Mouse (Mus musculus) embryo, embryonic 11.5 days (tissue): ENCODE measurements around the gene Pxt1.
A peak's percentile ranks its signal among the peaks of the same experiment; 100 is the strongest.

Source experiments
- DNase-seq: peaks from one replicate; pipeline ENCODE4 v3.0.0-alpha.2; 2012; ENCODE audit warnings: low read depth, low spot score

Pxt1 gene

DNA sequence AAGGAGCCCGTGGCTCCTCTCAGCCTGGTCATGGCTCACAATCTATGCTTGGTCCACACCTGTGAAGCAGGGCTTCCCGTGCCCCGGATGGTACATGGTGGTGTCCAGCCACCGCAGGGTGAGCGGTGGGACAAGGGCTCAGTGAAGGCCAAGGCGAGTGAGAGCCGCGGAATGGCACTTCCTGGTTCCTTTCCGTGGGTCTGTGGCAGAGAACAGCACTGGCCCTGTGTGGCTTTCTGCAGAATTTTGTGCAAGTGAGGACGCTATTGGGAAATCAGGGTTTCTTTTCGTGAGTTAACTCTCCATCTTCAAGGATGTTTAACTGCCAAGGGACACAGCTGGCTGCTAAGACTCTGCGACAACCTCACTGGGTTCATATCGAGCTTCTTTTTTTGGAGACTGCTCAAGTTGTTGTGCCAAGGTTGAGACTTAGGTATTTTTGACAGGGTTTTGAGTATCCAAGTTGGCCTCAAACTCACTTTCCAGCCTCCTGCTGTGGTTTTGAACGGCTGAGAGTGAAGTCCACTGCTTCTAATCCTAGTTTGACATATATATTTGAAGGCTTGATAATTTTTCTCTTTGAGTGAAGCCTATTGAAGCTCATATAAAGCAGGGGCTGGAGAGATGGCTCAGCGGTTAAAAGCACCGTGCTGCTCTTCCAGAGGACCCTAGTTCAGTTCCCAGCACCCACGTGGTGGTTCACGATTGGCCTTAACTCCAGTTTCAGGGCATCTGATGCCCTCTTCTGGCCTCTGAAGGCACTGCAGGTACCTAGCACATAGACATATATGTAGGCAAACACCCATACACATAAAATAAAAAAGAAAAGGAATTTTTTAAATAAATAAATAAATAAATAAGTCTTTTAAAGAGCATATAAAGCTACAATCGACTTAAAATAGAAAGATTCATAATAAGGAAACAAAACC, 3.6 kb upstream of the Pxt1 start:
- no peak for DNase-seq

DNA sequence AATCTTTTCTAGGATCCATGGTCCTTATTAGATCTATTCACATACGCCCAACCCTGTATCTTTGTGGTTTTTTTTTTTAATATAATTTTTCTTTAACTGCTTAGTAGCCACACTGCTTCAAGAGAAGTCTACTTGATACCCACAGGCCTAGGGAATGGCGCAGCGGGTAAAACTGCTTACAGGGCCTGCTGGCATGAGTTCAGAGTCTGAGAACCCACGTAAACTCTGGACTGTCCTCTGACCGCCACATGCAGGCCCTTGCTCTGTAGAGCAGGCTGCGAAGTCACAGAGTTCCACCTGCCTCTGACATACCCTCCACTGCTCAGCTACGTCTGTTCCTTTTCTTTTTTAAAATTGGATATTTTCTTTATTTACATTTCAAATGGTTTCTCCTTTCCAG, 841 bp upstream of the Pxt1 start:
- DNase-seq = no peak

DNA sequence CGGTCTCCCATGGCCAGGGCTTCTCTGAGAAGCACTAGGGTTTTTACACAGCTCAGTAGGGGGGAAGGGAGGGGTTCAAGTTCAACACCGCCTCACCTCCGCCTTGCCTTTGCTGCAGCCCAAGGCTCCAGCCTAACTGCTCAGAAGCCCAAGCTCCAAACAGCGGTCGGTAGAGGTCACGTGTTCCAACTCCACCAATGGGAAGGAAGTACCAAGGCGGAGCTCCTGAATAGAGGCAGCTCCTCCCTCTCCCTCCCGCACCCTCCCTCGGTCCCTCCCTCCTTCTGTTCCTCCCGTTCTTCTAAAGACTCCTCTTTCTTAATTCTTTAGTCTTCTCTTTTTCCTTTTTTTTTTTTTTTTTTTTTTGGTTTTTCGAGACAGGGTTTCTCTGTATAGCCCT, 1.5 kb downstream of the Pxt1 start:
- DNase-seq = no peak

DNA sequence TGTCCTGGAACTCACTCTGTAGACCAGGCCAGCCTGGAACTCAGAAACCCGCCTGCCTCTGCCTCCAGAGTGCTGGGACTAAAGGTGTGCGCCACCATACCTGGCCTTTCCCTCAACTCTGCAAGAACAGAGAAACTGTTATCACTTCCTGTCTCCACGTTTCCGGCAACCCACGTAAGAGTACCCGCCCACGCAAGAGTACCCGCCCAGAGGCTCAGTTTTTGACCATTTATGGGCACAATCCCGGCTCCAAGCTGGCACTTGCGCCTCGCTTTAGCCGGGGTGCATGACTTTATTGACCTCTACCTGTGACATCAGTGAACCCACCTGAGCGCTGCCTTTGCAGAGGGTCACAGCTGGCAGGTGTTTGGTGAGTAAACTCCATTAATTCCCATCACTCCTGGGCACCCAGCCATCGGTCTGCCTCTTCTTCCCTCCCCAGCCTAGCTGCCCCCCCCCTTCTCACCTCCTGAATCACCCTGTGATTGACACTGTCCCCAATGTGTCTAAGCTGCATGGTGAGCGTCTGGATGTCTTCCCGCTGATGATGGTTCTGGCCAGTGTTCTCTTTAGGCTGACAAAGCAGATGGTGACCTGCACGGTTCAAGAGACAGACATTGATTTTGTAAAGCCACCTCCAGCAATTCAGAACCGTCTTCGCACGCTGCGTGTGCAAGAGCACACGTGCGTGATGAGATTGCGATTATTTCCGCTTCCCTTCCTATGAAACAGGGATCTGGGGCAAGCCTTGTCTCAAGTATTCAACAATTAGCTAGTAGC, 2.7 kb downstream of the Pxt1 start:
- DNase-seq = no peak

DNA sequence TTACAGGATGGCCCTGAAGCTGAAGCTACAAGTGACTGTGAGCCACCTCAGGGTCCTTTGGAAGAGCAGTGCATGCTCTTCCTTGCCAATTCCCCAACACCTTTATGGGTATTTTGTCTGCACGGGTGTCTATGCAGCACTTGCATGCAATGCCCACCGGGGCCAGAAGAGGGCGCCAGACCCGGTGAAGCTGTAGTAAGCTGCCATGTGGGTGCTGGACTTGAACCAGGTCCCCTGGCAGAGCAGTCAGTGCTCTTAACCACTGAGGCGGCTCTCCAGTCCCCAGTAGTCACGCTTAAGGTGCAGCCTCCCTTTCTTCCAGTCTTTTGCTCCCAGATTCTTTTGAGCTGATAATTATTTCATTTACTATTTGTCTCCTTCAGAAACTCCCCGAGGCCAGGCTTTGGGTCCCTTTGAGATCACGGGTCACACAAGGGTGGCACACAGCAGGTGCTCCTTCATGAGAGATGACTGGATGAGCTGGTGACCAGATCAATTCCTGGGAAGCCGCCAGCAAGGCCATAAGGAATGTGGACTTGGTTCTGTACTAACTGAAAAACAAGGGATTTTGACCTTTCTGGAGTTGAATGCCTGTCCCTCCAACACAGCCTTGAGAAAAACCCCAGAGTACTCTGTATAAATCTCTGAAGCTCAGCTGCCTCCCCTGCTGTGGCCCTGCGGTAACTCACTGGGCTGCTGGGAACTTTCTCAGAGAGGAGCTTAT, 6.9 kb downstream of the Pxt1 start:
- DNase-seq = no peak

DNA sequence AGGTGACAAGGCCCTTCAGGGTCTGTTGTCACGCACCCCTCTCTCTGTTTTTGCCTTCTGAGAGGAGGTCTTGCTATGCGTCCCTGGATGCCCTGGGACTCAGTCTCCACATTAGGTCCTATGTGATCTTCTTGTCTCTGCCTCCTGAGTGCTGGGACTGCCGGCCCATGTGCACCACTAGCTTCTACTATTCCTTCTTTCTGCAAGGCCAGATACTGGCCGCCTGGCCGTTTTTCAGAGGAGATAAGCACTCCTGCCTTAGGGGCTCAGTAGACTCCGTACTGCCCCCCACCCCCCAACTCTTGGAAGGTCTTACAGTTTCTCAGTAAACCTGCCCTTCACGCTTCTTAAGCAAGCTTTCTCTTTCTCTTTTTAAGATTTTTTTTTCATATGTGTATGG, 7.5 kb downstream of the Pxt1 start:
- DNase-seq = no peak

DNA sequence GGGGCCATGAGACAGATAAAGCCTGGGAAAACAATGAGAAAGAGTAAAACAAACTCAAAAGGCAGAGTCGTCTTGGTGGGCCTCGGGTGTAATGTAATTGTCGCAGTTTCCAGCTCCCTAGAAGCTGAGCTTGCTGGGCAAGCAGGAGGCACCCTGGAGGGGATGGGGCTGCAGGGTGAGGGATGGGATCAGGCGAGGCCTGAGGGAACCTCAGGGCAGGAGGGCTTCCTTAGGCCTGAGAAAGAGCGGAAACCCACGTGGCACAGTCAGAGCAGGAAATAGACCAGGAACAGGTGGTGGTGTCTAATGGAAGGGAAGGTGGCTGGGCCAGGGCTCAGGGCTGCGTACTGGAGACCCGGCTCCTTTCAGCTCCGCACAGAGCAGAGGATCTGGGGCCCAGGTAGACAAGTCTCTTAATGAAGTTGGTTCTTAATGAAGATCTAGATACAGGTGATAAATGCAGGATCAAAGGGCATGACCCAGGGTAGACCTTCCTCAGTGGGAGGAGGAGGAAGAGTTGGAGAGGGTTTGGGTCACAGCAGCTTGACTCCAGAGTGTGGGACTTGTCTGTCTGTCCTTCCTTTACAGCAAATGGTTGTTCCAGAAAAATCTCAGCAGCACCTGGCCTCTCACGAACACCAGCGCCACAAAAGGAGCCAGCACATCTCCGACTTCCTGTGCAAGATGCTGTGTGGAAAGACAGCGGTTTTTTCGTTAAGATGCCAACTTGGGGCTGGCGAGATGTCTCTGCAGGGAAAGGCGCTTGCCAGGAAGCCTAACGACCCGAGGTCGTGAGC, 9.3 kb downstream of the Pxt1 start:
- DNase-seq = no peak

DNA sequence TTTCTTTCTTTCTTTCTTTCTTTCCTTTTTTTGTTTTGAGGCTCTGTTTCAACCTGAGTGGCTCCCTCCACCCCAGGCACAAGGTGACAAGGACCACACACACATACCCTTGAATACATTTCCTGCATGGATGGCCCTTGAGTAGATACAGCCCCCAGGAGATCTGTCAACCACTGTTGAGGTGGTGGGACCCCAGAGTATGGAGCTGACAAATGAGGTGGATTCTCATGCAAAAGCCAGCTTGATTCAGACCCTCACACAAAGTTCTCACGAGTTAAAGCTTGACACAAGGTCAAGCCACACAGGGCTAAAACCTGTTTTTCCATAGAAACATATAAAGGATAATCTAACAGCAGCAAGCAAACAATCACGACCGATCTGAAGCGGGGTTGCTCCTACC, 11.4 kb downstream of the Pxt1 start:
- no peak for DNase-seq

DNA sequence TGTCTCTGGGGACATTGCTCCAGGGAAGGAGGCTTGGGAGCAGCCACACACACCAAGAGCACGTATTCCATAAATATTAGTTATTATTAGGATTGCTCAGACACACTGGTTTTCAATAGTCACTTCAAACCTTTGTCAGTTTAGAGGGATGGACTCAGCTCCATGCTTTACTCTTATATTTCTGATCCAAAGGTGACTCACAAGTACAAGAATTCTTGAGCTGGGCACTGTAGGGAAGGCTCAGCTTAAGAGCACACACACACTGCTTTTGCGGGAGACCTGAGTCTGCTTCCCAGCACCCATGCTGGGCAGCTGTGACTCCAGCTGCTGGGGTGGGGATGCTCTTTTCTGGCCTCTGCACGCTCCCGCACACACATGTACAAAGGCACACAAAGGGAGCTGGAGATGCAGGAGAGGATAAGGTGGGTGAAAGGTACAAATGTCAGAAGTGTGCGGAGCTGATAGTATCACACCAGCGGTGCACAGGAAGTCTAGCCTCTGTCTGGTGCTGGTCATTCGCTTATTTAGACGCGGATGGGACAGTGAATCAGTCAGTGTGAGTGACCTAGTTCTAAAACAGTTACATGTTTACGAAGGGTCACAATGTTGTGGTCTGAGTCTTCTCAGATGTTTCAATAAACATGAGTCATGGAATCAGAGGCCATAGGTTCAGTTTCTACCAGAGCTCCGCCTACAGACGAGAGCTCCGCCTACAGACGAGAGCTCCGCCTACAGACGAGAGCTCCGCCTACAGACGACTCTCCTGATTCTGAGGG, 12.0 kb downstream of the Pxt1 start:
- no peak for DNase-seq

DNA sequence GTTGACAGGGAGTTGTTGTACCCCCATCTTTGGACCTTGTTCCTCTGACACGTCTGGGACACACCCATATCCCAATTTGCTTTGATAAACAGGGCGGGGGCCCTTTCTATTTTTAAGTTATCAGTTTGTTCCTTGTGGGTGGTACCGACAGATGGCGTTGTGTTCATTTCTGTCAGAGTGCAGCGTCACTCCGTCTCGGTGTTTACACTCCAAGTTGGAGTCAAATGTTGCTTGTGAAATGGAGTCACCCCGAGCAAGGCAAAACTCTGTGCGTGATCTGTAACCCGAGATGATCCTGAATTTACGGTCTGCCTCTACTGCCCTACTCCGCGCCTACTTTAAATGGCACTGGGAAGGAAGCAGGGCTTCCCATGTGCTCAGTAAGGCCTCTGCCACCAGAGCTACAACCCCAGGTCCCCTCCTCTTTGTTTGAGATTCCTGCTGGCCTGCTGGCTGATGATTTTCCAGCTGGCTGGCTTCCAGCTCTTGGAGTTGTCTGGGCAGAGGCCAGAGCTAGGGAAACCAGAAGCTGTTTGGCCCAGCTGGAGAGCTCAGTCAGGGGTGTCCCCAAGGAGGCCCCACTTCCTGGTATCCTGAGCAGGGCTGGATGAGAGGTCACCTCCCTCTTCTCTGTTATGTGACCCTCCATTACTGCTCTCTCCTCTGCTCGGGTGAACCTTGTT, 13.1 kb downstream of the Pxt1 start:
- DNase-seq = peak; percentile 54

DNA sequence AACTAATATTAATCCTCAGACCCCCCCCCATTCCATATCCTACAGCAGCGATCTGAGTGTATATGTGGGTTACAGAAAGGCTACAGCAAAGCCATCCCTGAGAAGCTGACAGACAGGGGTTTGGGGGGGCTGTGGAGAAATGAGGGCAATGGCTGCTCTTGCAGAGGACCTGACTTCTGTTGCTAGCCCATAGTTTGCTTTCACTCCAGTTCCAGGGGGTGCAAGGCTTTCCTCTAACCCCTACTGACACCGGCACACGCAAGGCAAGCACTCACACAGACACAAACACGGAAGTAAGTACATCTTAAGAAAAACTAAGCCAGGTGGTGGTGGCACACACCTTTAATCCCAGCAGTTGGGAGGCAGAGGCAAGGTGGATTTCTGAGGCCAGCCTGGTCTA, 14.3 kb downstream of the Pxt1 start:
- no peak for DNase-seq

DNA sequence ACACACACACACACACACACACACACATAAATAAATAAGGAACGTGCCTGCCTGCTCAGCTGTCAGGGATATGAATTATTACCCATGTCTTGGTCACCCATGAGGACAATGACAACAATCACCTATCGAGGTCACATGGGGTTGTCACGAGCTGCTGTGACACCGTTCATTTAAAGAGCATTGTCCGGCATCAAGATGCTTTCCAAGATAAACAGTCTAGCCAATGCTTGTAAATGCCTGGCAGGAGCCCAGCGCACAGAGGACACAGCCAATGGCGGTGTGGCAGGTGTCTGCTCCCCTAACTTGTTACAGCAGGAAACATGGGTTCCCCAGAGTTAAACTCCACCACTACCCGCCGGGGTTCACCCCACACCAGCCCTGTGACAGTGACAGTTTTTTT, 15.6 kb downstream of the Pxt1 start:
- DNase-seq = no peak

DNA sequence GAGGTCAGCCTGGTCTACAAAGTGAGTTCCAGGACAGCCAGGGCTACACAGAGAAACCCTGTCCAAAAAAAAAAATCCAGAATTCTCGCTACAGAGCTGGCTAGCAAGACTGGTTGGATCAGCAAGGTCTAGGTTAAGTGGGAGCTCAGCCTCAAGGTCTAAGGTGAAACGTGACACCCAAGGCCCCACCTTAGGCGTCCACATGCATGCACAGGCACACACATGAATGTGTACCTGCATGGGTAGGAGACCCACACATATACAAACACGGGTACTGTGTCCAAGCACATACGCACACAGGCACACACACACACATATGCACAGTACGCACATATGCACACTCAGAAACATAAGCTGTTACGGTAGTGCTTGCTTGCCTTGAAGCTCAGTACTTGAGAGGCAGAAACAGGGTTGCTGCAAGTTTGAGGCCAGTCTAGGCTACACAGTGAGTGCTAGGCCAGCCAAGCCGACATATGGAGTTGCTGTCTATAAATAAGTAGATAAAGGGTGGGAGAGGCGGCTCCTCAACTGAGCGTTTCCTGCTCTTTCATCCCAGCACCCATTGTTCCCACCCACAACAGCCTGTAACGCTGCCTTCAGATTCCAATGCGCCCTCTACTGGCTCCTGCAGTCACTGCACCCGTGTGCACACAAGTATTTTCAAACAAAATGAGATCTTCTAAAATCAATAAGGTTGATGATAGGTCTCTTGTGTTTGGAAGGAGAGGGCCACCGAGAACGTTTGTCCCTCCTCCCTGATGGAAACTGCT, 16.6 kb downstream of the Pxt1 start:
- DNase-seq = peak; percentile 41

DNA sequence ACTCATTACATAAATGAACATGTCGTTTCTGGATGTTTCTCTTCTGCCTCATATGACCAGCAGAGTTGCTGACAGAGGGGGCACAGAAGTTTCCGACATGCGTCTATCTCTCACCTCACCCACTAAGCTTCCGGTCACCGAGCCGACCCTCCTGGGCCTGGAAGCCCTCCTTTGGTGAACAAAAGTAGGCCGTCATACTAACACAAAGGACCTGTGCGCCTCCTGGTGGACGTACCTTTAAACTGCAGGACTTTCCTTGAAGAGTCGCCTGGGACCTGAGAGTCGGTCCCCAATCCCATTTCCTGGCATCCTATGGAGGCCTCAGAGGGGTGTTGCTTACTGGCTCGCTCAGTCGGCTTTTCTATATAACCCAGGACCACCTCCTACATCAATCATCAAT, 17.3 kb downstream of the Pxt1 start:
- DNase-seq = peak; percentile 72

DNA sequence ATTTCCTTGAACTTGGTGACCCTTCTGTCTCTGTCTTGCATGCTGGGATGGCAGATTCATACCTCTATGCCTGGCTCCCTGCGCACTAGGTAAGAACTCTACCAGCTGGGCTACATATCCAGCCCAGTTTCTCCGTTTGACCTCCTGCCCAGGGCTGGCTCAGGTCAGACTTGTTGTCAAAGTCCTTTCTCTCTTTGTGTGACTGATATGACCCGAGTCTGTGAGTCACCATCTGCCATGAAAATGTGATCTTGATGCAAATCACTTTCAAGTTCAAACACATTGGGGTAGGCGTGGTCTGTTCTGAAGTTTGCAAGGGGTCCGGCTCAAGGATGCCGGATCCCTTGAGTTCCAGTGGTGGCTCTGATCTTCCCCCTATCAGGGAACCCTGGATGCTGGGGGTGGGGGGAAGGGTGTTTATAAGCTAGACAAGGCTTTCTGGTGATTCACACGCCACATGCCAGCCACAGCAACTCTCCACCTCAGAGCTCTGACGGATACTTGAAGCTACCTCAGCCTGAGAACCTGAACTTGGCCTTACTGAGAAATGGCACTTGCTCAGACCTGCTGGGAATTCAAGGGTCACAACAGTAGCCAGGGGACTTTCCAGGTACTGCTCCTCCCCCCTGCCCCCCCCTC, 18.6 kb downstream of the Pxt1 start:
- DNase-seq = no peak

DNA sequence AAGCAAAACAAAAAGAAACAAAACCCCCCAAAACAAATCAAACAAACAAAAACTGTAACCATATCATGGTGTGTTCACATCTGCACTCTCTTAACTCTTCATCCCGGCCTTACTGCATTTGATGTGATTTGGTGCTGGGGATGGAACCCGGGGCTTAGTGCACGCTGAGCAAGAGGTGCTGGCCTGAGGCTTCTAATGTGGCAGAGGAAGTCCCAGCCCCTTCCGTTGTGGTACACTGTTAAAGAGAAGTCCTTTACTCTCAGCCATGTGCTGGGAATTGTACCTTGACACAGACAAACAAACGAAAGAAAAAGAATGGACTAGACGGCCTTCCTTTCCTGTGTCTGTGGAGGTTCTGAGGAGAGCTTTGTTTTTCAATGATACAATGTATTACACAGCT, 21.5 kb downstream of the Pxt1 start:
- DNase-seq = no peak

DNA sequence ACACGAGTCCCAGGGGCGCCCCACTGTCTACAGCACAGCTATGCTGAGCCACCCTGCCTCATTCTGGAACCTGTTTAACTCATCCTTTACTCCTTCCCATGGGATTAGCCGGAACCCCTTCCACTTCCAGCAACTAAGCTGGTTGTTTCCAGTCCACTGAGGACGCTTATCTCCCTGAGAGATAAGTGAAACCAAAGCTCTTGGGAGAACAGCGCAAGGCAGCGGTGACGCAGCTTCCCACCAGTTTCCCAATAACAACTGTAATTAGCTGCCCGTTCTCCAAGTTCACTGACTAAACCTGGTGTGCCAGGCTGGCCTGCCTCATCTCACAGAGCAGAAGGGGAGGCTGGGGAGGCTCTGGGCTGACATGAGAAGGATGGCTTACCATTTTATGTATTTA, 22.6 kb downstream of the Pxt1 start:
- DNase-seq = no peak

DNA sequence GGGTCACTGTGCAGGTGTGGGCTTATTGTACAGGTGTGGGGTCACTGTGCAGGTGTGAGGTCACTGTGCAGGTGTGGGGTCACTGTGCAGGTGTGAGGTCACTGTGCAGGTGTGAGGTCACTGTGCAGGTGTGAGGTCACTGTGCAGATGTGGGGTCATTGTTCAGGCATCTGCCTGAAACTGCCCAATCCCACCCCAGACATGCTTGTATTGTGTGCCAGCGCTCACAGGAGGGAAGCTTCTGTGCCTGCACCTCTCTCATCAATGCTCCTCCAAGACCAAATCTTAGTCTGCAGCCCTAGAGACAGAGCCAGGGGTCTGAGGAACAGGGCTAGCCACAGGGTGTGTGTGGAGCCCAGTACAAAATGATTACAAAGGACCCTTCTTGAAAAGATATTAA, 27.1 kb downstream of the Pxt1 start:
- DNase-seq = no peak
